Mouse (Mus musculus): ENCODE measurements around the gene Dpep3. TPM values are rescaled to one million over a fixed set of nuclear protein-coding genes. Genes with fewer than 3 reads are reported as not detected.

Dpep3 gene
- polyA plus RNA-seq, 2 experiments, result 0.11 TPM; not detected in 1

DNA sequence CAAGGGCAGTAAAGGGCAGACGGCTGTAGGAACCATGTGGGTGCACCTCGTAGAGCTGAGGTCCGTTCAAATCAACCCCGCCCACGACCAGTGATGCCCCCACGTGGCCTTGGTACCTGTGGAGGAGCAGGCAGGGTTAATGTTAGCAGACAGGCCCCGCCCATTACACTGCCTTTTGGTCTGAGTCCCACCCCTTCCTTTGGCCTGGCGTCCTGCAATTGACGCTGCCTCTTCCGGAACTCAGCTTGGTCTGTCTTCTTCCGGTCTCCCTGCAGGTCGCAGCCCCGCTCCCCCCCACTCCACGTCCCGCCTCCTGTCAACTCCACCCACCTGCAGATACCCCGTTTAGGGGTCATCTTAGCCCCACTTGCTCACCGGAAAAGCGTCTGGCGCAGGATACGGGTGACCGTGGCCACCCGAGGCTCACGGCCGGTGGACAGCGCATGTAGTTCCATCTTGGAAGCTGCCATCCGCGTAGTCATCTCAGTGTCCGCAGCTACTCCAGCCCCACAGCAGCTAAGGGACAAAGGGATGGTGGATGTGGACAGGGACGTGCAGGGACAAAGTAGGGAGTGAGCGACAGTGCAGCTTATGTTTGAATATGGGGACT is 42.3 kb downstream of the Dpep3 start:
- Histone ChIP-seq H3K36me3 (ENCODE audit: control insufficient read depth, insufficient read depth, low read length) (peaks cover 40% of the 10 kb centered on the region), H3K27me3 (ENCODE audit: control insufficient read depth, insufficient read depth, low read length) (no peaks in the 10 kb centered on the region), H3K27ac (replicated peaks; ENCODE audit: low read depth, low read length) (peak overlapping the region; percentile 74), H3K4me2 (replicated peaks; ENCODE audit: low read depth, low read length, severe bottlenecking) (peak overlapping the region; percentile 86), H3K4me3 (replicated peaks; ENCODE audit: low read length) (peak overlapping the region; percentile 76), H3K9me3 (ENCODE audit: control insufficient read depth, low read length) (no peaks in the 10 kb centered on the region), H3K4me1 (ENCODE audit: control insufficient read depth, insufficient read depth, low read length) (peaks cover 16% of the 10 kb centered on the region), H3K9ac (ENCODE audit: low read depth, low read length, severe bottlenecking) (peak overlapping the region; percentile 72)
- WGBS, result under 1% methylated on average over 29 of the region's 30 CpGs
- DNase-seq (ENCODE audit: low spot score), result peak; percentile 94
- TF ChIP-seq POLR2A (IDR thresholded peaks at IDR 0.05; ENCODE audit: borderline replicate concordance, extremely low read depth, insufficient read depth, insufficient read length), result peak; percentile 57; the same call in 1 of the 2 replicates
- ATAC-seq (ENCODE audit: low FRiP score, low read depth), result peak; percentile 90

DNA sequence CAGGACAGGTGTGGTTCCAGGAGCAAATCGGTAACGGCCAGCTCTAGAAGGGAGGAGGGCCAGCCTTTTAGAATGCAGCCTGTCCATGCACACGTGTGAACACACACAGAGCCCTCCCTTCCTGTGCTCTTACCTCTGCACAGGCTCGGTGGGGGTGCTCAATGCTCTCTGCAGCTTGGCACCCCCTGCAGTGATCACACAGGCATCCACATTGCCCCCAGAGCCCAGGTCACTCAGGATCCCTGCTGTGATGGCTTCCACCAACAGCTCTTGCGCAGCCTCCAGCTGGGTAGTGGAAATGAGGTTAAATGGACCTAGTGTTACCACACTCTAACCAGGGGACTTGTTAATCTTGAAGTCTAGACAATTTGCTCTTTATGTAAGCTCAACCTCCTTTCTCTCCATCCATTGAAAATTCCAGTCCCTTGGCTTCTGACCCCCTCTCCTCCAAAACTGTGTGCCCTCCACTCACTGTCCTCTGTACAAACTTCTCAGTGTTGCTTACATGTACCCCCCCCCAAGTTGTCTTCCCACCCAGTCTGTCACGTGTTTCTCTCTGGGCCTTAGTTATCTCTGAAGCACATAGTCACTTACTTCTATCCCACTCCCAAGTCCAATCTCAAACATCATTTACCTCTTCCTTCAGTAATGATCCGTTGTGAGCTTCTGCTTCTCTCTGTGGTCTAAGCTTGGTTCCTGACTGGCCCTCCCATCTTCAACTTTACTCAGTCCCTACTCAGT is 43.2 kb downstream of the Dpep3 start:
- WGBS, result 26% methylated on average over 7 of the region's 7 CpGs
- no peaks in the 10 kb centered on the region for H3K9me3 ChIP-seq (ENCODE audit: control insufficient read depth, low read length)
- DNase-seq (ENCODE audit: low spot score), result no peak
- no peak for TF ChIP-seq POLR2A (IDR thresholded peaks at IDR 0.05; ENCODE audit: borderline replicate concordance, extremely low read depth, insufficient read depth, insufficient read length)
- H3K27me3 ChIP-seq (ENCODE audit: control insufficient read depth, insufficient read depth, low read length), result no peaks in the 10 kb centered on the region
- H3K4me1 ChIP-seq (ENCODE audit: control insufficient read depth, insufficient read depth, low read length), result peaks cover 16% of the 10 kb centered on the region
- H3K9ac ChIP-seq (ENCODE audit: low read depth, low read length, severe bottlenecking), result peak overlapping the region; percentile 72
- no peak for ATAC-seq (ENCODE audit: low FRiP score, low read depth)
- peak overlapping the region; percentile 86 for H3K4me2 ChIP-seq (replicated peaks; ENCODE audit: low read depth, low read length, severe bottlenecking)
- peak overlapping the region; percentile 76 for H3K4me3 ChIP-seq (replicated peaks; ENCODE audit: low read length)
- peaks cover 39% of the 10 kb centered on the region for H3K36me3 ChIP-seq (ENCODE audit: control insufficient read depth, insufficient read depth, low read length)
- peak overlapping the region; percentile 74 for H3K27ac ChIP-seq (replicated peaks; ENCODE audit: low read depth, low read length)

DNA sequence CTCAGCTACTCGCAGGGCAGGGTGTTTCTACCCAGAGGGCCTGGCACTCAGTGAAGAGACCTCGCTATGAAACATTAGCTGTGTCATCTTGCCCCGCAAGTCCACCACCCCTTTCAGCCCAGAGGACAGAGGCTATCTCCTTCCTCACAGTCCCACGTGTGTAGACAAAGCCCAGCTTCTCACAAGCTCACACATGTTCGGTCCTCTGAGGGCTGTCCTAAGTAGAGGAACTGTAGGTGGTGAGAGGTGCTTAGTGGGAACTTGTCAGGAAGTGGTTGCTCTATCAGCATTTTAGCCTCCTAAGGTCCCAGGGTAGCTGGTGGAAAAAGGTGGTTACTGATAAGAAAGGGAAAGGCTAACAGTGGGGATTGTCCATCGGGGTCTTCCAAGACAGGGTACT is 44.1 kb downstream of the Dpep3 start:
- Histone ChIP-seq H3K9me3 (ENCODE audit: control insufficient read depth, low read length) (no peaks in the 10 kb centered on the region), H3K4me1 (ENCODE audit: control insufficient read depth, insufficient read depth, low read length) (peaks cover 16% of the 10 kb centered on the region), H3K27me3 (ENCODE audit: control insufficient read depth, insufficient read depth, low read length) (no peaks in the 10 kb centered on the region), H3K9ac (ENCODE audit: low read depth, low read length, severe bottlenecking) (no peak overlapping the region), H3K4me3 (replicated peaks; ENCODE audit: low read length) (no peak overlapping the region), H3K27ac (replicated peaks; ENCODE audit: low read depth, low read length) (no peak overlapping the region), H3K36me3 (ENCODE audit: control insufficient read depth, insufficient read depth, low read length) (peaks cover 46% of the 10 kb centered on the region), H3K4me2 (replicated peaks; ENCODE audit: low read depth, low read length, severe bottlenecking) (no peak overlapping the region)
- no peak for ATAC-seq (ENCODE audit: low FRiP score, low read depth)
- 82% methylated on average over 6 of the region's 6 CpGs for WGBS
- TF ChIP-seq POLR2A (IDR thresholded peaks at IDR 0.05; ENCODE audit: borderline replicate concordance, extremely low read depth, insufficient read depth, insufficient read length), result no peak
- DNase-seq (ENCODE audit: low spot score), result no peak

DNA sequence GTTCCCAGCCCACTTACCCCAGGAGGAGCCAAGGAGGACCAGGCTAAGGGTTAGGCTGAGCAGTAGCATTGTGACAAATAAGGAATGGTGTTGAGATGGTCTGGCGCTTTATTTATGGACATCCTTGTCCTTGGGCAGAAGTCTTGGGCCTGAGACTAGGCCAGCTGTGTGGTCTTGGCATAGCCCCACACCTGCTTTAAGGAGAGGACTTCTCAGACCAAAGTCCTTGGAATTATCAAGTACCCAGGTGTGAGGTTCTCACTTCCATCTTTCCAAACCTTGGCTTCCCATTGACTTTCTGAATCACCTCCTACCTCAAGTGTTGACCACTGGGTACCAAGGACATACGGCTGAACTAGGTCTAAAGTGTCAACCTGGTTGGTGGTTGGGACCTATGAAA is 45.5 kb downstream of the Dpep3 start, which contains the start of gene Ctrl:
Gene Ctrl (minus strand): TSS at position 101 of the 400 bp plus-strand sequence.
- TF ChIP-seq POLR2A (IDR thresholded peaks at IDR 0.05; ENCODE audit: borderline replicate concordance, extremely low read depth, insufficient read depth, insufficient read length), result no peak
- no peaks in the 10 kb centered on the region for H3K9me3 ChIP-seq (ENCODE audit: control insufficient read depth, low read length)
- no peak within 1 kb of the TSS for H3K4me3 ChIP-seq (replicated peaks; ENCODE audit: low read length)
- H3K27me3 ChIP-seq (ENCODE audit: control insufficient read depth, insufficient read depth, low read length), result no peaks in the 10 kb centered on the region
- peaks cover 16% of the 10 kb centered on the region for H3K4me1 ChIP-seq (ENCODE audit: control insufficient read depth, insufficient read depth, low read length)
- ATAC-seq (ENCODE audit: low FRiP score, low read depth) (no peak), DNase-seq (ENCODE audit: low spot score) (no peak)
- WGBS, result 86% methylated on average over 2 of the region's 2 CpGs
- no peak within 1 kb of the TSS for H3K4me2 ChIP-seq (replicated peaks; ENCODE audit: low read depth, low read length, severe bottlenecking)
- H3K9ac ChIP-seq (ENCODE audit: low read depth, low read length, severe bottlenecking), result no peak within 1 kb of the TSS
- H3K36me3 ChIP-seq (ENCODE audit: control insufficient read depth, insufficient read depth, low read length), result peaks cover 40% of the 10 kb centered on the region
- H3K27ac ChIP-seq (replicated peaks; ENCODE audit: low read depth, low read length), result no peak within 1 kb of the TSS

DNA sequence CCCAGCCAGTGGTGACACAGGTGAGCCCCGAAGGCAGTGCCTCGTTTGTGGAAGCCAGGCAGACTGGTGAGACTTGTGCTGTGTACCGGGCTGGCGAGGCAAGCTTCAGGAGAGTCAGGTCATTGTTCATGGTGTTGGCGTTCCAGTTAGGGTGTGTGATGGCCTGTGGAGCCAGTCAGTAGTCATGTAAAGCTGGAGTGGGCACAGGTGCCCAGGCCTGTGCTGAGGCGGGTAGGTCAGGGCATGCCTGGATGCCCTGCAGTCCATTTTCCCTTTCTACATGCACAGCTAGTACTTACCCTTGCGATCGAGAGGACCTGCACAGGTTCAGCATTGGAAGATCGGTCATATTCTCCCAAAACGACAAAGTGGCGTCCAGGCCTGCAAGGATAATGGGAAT is 46.7 kb downstream of the Dpep3 start:
- Histone ChIP-seq H3K9ac (ENCODE audit: low read depth, low read length, severe bottlenecking) (no peak overlapping the region), H3K36me3 (ENCODE audit: control insufficient read depth, insufficient read depth, low read length) (peaks cover 40% of the 10 kb centered on the region), H3K4me2 (replicated peaks; ENCODE audit: low read depth, low read length, severe bottlenecking) (no peak overlapping the region), H3K4me3 (replicated peaks; ENCODE audit: low read length) (no peak overlapping the region), H3K9me3 (ENCODE audit: control insufficient read depth, low read length) (no peaks in the 10 kb centered on the region), H3K4me1 (ENCODE audit: control insufficient read depth, insufficient read depth, low read length) (peaks cover 9% of the 10 kb centered on the region), H3K27me3 (ENCODE audit: control insufficient read depth, insufficient read depth, low read length) (no peaks in the 10 kb centered on the region), H3K27ac (replicated peaks; ENCODE audit: low read depth, low read length) (no peak overlapping the region)
- ATAC-seq (ENCODE audit: low FRiP score, low read depth), result no peak
- no peak for TF ChIP-seq POLR2A (IDR thresholded peaks at IDR 0.05; ENCODE audit: borderline replicate concordance, extremely low read depth, insufficient read depth, insufficient read length)
- 91% methylated on average over 11 of the region's 11 CpGs for WGBS
- DNase-seq (ENCODE audit: low spot score), result no peak

Data from limb, embryonic 14.5 days (tissue).